Mouse (Mus musculus) testis, adult 2 months (tissue): ENCODE results near the gene Ganc.

Source experiments
- CTCF ChIP-seq: fragments of 200-500 bp; IDR thresholded peaks from 2 replicates; pipeline ENCODE4 v1.5.1; 2012; ENCODE audit warnings: low read depth, mild to moderate bottlenecking, inconsistent platforms, low read length, moderate library complexity; ENCODE audit not compliant: control insufficient read depth, insufficient read depth, insufficient replicate concordance
- POLR2A ChIP-seq: fragments of 200-500 bp; IDR thresholded peaks from 2 replicates; pipeline ENCODE4 v1.6.1; 2012; ENCODE audit warnings: low read depth, mild to moderate bottlenecking, inconsistent platforms, low read length, moderate library complexity; ENCODE audit not compliant: control insufficient read depth

DNA sequence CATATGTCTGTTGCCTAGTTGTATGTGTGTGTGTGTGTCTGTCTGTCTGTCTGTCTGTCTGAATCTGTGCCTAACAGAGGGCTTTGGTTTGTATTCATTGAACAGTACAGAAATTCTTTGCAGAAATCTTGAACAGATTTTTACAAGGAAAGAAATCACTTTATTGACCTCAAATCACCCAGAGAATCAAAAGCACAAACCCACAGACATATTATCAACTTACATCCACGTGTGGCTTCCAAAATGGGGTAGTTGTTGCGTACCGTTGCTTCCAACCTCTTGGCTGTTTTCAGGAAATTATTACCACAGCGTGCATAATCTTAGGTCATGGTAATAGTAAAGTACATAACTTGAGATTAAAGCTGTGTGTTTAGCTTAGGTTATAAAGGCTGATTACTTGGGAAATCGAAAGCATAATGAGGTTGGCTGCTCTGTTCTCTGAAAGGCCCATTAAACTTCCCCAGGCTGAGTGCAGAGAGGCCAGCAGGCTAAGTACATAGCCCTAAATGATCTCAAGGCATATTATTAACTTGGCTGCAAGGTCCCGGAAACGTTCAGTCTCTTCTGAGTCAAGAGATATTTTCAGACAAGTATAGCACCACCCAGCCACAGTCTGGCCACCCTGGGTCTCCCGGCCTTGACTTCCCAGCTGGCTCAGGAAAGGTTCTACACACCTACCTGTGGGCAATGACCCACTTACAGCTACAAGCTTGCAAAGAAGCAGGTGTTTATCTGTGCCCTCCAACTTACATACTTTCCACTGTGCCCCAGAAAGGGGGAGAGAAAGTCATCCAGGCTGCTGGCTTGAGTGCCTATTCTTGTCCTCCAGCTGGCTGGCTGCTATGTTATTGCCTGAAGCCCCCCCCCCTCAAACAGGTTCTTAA, 79.1 kb downstream of the Ganc start:
- TF ChIP-seq POLR2A (no peak), CTCF (no peak)
